Mouse (Mus musculus): Measurements from ENCODE around the gene Psat1.

Gene Psat1

DNA sequence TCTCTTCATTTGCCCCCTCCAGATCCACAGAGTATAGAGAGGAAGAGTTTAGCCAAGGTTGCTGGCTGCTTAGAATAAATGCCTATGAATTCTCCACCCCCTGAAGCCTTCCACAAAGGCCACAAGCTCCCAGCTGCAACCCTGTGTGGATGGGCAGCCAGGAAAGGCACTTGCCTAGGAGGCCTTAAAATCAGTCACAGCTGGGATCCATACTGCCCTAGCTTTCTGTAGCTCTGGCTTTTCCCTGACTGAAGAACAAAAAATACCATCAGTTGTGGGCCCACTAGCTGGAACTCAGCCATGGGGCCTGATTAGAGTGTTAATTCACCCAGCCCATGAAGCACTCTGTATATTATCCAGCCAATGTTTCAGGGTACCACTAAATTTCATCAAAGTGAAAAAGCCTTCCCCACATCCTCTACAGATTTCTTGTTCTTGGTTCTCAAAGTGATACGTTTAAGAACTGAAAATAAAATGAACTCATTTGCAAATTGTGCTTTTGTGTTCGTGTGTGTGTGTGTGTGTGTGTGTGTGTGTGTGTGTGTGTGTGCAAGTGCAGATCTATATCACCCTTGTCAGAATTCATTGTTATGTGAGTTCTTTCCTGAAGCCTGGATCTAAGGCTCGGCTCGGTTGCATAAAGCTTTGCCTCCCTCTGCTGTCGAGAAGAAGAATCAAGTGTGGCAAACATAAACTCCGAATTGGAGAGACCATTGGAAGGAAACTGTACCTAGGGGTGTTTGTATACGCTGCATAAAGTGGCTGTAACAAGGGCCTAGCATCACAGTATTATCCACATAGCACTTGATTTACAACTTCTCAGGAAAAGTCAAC, 78.1 kb downstream of the Psat1 start:
- in situ Hi-C loops (cut with MboI, MseI), result no loop called here

DNA sequence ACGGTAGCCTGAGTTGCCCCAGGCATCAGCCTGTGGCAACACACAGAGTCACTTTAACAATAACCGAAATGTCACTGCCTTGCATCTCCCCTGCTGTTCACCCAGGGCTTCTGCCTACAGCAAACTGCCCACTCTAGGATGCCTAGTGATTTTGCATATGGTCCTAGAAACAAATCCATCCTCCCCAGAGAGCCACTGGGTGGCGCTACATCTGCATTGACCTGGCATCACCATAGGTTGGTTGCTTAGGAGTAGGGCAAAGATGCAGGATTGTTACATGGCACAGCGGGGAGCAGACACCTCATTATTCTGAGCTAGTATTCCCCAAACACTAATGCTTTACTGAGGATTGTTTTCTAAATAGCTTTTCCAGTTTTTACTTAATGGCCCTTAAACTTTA, 80.3 kb downstream of the Psat1 start:
- in situ Hi-C loops (cut with MboI, MseI), result no loop called here

DNA sequence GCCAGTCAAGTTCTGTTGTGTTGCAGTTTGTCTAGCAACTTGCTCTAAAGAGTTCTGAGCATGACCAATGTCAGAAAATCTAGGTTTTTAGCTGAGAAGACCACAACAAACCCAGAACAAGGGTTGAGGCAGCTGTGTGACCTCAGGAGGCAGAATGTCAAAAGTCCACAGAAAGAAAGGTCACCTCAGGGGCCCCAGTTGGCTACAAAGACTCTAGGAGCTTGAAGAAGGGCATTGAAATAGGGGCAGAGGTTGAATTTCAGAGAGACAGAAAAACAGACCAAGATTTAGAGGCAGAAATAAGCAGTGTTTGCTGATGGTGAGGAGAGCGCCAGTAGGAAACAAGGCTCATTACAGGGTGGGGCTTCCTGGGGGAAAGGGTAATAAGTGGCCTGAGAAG, 81.0 kb downstream of the Psat1 start:
- in situ Hi-C loops (cut with MboI, MseI), result no loop called here

DNA sequence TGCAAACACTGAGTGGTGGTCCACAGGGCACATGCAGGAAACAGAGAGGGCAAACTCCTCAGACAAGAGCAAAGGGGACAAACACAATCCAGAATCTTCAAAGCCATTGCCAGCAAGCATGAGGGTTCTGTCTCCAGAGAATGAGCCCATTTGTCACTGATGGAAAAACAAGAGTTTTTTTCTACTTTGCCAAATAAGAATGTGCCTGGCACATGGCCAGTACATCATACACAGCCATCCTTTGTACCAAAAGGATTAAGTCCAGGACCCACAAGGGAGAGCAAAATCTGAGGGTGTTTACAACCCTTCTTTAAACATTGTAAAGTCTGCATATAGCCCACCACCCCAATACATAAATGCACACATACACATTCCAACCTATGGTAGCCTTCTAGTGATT, 81.7 kb downstream of the Psat1 start:
- in situ Hi-C loops (cut with MboI, MseI), result no loop called here

DNA sequence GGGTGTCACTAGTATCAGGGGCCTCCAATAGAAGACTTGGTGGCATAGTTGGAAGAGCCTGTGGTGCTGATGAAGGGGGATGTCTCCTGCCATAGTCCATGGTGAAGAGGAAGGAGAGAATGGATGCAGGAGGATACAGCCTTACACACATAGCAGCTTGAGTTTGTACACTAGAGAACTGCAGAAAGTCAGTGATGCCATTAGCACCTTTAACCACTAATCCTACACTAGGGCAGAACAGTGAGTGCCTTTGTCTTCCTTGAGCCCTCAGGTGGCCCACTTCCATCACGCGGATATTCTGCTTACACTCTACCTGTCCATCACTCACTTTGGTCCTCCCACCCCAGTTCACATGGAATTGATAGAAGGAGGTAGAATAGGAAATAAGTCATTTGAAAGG, 83.0 kb downstream of the Psat1 start:
- in situ Hi-C loops (cut with MboI, MseI), result no loop called here

DNA sequence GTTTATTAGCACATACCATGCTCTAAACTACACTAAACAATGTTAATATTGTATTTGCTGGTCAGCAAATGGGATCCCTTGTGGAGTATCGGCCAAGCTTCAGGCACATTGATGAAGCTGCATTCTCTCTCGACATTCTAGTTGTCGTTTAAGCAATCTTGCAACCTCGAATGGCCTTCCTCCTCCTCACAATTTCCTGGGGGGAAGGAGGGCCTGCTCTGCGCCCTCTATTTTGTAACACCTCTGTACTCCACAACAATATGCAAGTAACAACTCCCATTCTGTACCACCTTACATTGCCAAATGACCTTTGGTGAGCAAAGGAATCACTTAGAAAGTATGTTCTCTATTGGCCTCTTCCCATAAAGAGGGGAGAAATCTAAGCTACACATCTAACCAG, 91.8 kb downstream of the Psat1 start:
- in situ Hi-C loops (cut with MboI, MseI), result no loop called here

Measured in T-helper 2 cell (primary cell).